Mouse (Mus musculus) adrenal gland, adult 10 weeks (tissue): ENCODE measurements around the gene Atp11a. TPM values are rescaled to one million over a fixed set of nuclear protein-coding genes. Genes with fewer than 3 reads are reported as not detected.

Source experiments
- polyA plus RNA-seq: library from polyadenylated mRNA; stranded (reverse); fragments of 350-450 nt; fragmentation: Illumina TruSeq; extraction: RNeasy Lipid Tissue Mini Kit (QIAGEN cat#74804); gene quantifications from one replicate; pipeline ENCODE4 v1.2.3, GENCODE M21; 2014; ENCODE audit warnings: low read depth, low replicate concordance

Gene Atp11a
- 56.0 TPM for polyA plus RNA-seq

DNA sequence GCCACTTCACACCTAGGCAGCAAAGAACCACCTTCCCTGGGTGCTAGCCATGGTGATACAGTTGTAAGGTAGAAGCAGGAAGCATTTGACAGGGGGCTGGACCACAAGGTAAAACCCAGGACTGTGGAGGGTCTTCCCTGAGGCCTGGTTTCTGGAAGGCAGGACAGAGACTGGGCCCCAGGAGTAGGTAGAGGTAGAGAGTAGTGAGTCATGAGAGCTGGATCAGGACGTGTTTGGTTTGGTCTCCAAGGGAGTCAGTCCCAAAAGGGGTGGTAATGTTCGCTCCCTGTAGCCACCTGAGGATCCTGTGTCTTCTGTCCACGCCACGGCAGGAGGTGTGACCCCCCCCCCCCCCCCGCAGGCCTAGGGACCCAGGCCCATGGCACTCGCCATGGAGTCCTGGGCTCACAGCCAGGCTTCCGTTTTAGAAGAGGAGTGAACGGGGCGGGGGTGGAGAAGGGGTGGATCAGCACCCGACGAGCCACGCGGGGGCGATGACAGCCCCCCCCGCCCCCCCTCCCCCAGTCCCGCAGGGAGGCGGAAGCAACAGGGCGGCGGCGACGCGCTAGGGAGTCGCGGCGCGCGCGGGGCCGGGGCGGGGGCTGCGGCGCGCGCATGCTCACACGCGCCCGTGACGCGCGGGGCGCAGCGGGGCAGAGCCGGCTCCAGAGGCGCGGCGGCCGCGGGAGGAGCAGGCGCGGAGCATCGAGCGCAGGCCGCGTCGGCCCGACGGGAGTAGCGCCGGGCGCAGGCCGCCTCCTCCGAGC lies at the start of gene Atp11a:
TSS of gene Atp11a (plus strand) at position 624 of the 767 bp plus-strand sequence.

DNA sequence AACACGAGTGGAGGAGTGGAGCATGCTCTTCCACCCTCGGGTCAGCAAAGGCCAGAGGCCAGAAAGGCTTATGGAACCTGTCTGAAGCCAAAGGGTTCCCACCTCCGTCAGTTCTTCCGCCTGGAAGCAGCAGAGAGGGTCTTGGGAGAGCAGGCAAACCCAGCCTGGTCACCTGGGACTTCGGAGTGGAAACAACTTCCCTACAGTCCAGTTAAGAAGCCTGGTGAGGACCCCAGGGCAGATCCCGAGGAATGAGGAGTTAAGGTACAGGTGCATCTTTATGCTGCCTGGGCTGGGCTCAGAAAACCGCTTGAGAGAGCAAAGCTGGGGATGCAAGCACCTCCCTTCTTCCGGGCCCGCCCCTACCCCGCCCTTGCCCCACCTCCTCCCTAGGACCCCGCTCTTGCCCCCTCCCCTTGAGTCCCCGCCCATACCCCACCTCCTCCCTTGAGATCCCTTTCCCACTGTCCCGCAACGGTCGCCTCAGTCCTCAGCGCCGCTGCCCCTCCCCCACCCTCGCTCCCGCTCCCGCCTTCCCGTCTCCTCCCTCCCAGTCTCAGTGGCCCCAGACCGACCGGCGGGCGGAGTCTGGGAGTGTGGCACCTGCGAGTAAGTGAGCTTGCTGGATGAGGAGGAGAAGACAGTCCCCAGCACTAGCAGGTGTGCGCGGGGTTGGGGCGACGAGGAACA lies 116.7 kb downstream of the Atp11a start, which contains the start of gene Mcf2l:
TSS of gene Mcf2l (plus strand) at position 450 of the 690 bp plus-strand sequence.

Other genes with a start within 250 kb of the Atp11a start
- gene Spaca7, start 184.0 kb upstream of the Atp11a start, polyA plus RNA-seq: not detected
- gene Tubgcp3, start 84.8 kb upstream of the Atp11a start, polyA plus RNA-seq: 32.7 TPM
- 8.3 TPM for gene Mcf2l, start 116.8 kb downstream of the Atp11a start, polyA plus RNA-seq